Mouse (Mus musculus) midbrain, embryonic 16.5 days (tissue): ENCODE results near the gene Elp5. TPM values are rescaled to one million over a fixed set of nuclear protein-coding genes. Genes with fewer than 3 reads are reported as not detected.
A peak's percentile ranks its signal among the peaks of the same experiment; 100 is the strongest.

ENCODE experiments used
- ATAC-seq: fragments of 200-750 bp; cut with Nextera tagmentation; 2 replicates; pipeline ENCODE4 v1.8.0; 2017; ENCODE audit warnings: moderate TSS enrichment
- H3K27ac ChIP-seq: fragments of 300-500 bp; sonication (generic); 2 replicates; pipeline ENCODE4 v1.5.1; 2014; ENCODE audit warnings: mild to moderate bottlenecking, low read length, mixed read lengths
- H3K27me3 ChIP-seq: fragments of 300-500 bp; sonication (generic); 2 replicates; pipeline ENCODE4 v1.6.1; 2014; ENCODE audit warnings: low read depth, low read length, mixed read lengths; ENCODE audit not compliant: control insufficient read depth, insufficient read depth
- H3K36me3 ChIP-seq: fragments of 300-500 bp; sonication (generic); 2 replicates; pipeline ENCODE4 v1.6.1; 2014; ENCODE audit warnings: mild to moderate bottlenecking, low read length, moderate library complexity, mixed read lengths; ENCODE audit not compliant: control insufficient read depth, insufficient read depth
- H3K4me1 ChIP-seq: fragments of 300-500 bp; sonication (generic); 2 replicates; pipeline ENCODE4 v1.6.1; 2014; ENCODE audit warnings: mild to moderate bottlenecking, low read length, mixed read lengths; ENCODE audit not compliant: control insufficient read depth, insufficient read depth
- H3K4me2 ChIP-seq: fragments of 300-500 bp; sonication (generic); 2 replicates; pipeline ENCODE4 v1.6.1; 2014; ENCODE audit warnings: mild to moderate bottlenecking, low read length, mixed read lengths
- H3K4me3 ChIP-seq: fragments of 300-500 bp; sonication (generic); 2 replicates; pipeline ENCODE4 v1.5.1; 2014; ENCODE audit warnings: low read depth, mild to moderate bottlenecking, low read length, moderate library complexity, mixed read lengths
- H3K9ac ChIP-seq: fragments of 300-500 bp; sonication (generic); 2 replicates; pipeline ENCODE4 v1.6.1; 2014; ENCODE audit warnings: low read depth, low read length, mixed read lengths
- H3K9me3 ChIP-seq: fragments of 300-500 bp; sonication (generic); replicated peaks from 2 replicates; pipeline ENCODE4 v1.6.1; 2014; ENCODE audit warnings: mild to moderate bottlenecking, low read length, mixed read lengths; ENCODE audit not compliant: control insufficient read depth, poor library complexity, severe bottlenecking
- WGBS: fragments of 180-500 bp; shearing (Covaris S2); extraction: QIAGEN DNeasy Blood & Tissue Kit; methylation state at CpG from one replicate; pipeline ENCODE4 v1.1.7; 2014; 5-methylcytosine and 5-hydroxymethylcytosine counted together
- polyA plus RNA-seq: library from polyadenylated mRNA; unstranded; fragments of >200 nt; fragmentation: Nextera tagmentation; extraction: Ambion mirVana; gene quantifications from 2 replicates; pipeline ENCODE4 v1.2.1, GENCODE M21; 2015

Gene Elp5
- polyA plus RNA-seq, 1 experiment from 2014 or later = 173 TPM

GRCm38 (mm10) chr11:69936714-69937347, 45.5 kb downstream of the Elp5 start:
- H3K4me1 ChIP-seq = peaks cover 4% of the 10 kb centered on the region; the same call in 1 of the 2 replicates
- no peaks in the 10 kb centered on the region for H3K36me3 ChIP-seq
- no peak overlapping the region for H3K27ac ChIP-seq
- ATAC-seq = no peak
- no peaks in the 10 kb centered on the region for H3K9me3 ChIP-seq
- no peak overlapping the region for H3K9ac ChIP-seq
- H3K27me3 ChIP-seq = peaks cover 19% of the 10 kb centered on the region
- H3K4me2 ChIP-seq = peak overlapping the region; percentile 97
- no peak overlapping the region for H3K4me3 ChIP-seq
- WGBS = 42% methylated on average over 9 of the region's 9 CpGs

- Histone ChIP-seq H3K4me2 (peak overlapping the region; percentile 97), H3K9me3 (no peaks in the 10 kb centered on the region), H3K27ac (no peak overlapping the region), H3K27me3 (peaks cover 19% of the 10 kb centered on the region), H3K36me3 (no peaks in the 10 kb centered on the region), H3K4me3 (peak overlapping the region; percentile 66), H3K9ac (peak overlapping the region; percentile 68), H3K4me1 (peaks cover 4% of the 10 kb centered on the region; the same call in 1 of the 2 replicates)
- 1% methylated on average over 28 of the region's 30 CpGs for WGBS
- no peak; the same call in 1 of the 2 replicates for ATAC-seq
Observed at GRCm38 (mm10) chr11:69936156-69936555, 46.2 kb downstream of the Elp5 start.

DNA sequence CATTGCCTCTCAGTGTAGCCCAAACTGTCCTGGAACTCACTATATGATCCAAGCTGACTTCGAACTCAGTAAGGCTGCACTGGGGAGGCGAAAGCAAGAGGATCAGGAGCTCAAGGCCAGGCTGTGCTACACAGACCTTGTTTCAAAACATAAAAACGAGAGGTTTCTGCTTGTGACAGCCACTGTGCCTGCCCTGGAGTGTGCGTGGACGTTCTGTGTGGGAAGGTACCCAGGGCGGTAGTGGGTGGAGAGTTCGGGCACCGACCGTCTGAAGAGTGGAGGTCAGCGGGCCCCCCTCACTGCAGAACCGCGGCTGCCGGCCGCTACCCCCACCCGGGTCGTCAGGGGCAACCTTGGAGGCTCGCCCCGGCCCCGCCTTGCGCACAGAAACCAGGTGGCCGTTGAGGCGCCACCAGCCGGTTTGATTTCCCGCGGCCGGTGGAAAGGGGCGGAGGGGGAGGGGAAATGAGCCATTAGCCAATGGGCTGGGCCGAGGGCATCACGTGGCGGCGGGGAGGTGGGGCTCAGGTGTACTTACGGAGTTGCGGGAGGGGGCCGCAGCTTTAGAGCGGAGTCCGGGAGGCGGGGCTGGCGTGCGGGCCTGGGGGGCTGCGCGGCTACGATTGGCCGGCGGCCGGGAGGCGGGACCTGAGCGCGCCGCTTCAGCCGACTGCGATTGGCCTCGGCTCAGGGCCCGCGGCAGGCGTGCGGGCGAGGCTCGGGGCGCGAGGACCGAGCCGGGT, 47.0 kb downstream of the Elp5 start, which contains the start of gene Ybx2:
TSS of gene Ybx2 (plus strand) at position 660 of the 743 bp plus-strand sequence.
- H3K9me3 ChIP-seq = no peaks in the 10 kb centered on the region
- peak; percentile 93 for ATAC-seq
- 1% methylated on average over 33 of the region's 62 CpGs for whole genome bisulfite sequencing
- H3K4me3 ChIP-seq = peak within 1 kb of the TSS; percentile 66
- H3K27ac ChIP-seq = no peak within 1 kb of the TSS
- peaks cover 4% of the 10 kb centered on the region; the same call in 1 of the 2 replicates for H3K4me1 ChIP-seq
- H3K9ac ChIP-seq = peak within 1 kb of the TSS; percentile 68
- H3K36me3 ChIP-seq = no peaks in the 10 kb centered on the region
- H3K4me2 ChIP-seq = peak within 1 kb of the TSS; percentile 97
- peaks cover 19% of the 10 kb centered on the region for H3K27me3 ChIP-seq

GRCm38 (mm10) chr11:69934681-69935080, 47.6 kb downstream of the Elp5 start:
- Histone ChIP-seq H3K4me1 (peaks cover 4% of the 10 kb centered on the region; the same call in 1 of the 2 replicates), H3K36me3 (no peaks in the 10 kb centered on the region), H3K4me2 (peak overlapping the region; percentile 25; the same call in 1 of the 2 replicates), H3K27me3 (peaks cover 19% of the 10 kb centered on the region), H3K27ac (no peak overlapping the region), H3K9ac (no peak overlapping the region), H3K9me3 (no peaks in the 10 kb centered on the region), H3K4me3 (no peak overlapping the region)
- ATAC-seq = no peak
- 23% methylated on average over 6 of the region's 6 CpGs for WGBS

GRCm38 (mm10) chr11:69934169-69934568, 48.1 kb downstream of the Elp5 start:
- Histone ChIP-seq H3K36me3 (no peaks in the 10 kb centered on the region), H3K9ac (no peak overlapping the region), H3K4me3 (0 out of 2 replicates have a peak overlapping the region, but pooled peaks have one; percentile 1), H3K27me3 (peaks cover 19% of the 10 kb centered on the region), H3K9me3 (no peaks in the 10 kb centered on the region), H3K27ac (no peak overlapping the region), H3K4me2 (peak overlapping the region; percentile 25), H3K4me1 (peaks cover 4% of the 10 kb centered on the region; the same call in 1 of the 2 replicates)
- ATAC-seq = 0 out of 2 replicates have a peak, but pooled peaks have one; percentile 30
- under 1% methylated on average over 18 of the region's 18 CpGs for WGBS

GRCm38 (mm10) chr11:69933066-69933465, 49.3 kb downstream of the Elp5 start:
- Histone ChIP-seq H3K36me3 (no peaks in the 10 kb centered on the region), H3K27ac (no peak overlapping the region), H3K9me3 (no peaks in the 10 kb centered on the region), H3K4me3 (no peak overlapping the region), H3K9ac (no peak overlapping the region), H3K4me2 (no peak overlapping the region), H3K4me1 (peaks cover 4% of the 10 kb centered on the region; the same call in 1 of the 2 replicates), H3K27me3 (peaks cover 13% of the 10 kb centered on the region)
- no peak for ATAC-seq
- 78% methylated on average over 4 of the region's 4 CpGs for WGBS

DNA sequence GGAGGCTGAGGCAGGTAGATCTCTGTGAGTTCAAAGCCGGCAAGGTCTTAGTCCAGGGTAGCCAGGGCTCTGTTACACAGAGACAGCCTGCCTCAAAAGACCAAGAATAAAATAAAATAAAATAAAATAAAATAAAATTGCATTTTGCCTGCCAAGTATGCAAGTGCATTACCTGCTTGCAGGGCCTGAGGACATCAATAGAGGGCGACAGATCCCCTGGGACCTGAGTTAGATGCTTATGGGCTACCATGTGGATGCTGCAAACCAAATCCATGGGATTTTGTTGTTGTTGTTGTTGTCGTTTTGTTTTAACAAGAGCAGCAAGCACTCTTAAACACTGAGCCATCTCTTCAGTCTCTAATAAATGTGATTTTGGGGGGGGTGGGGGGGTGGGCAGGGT, 50.1 kb downstream of the Elp5 start:
- Histone ChIP-seq H3K9me3 (no peaks in the 10 kb centered on the region), H3K36me3 (no peaks in the 10 kb centered on the region), H3K4me1 (peaks cover 4% of the 10 kb centered on the region; the same call in 1 of the 2 replicates), H3K9ac (no peak overlapping the region), H3K4me3 (no peak overlapping the region), H3K4me2 (no peak overlapping the region), H3K27me3 (peaks cover 6% of the 10 kb centered on the region), H3K27ac (no peak overlapping the region)
- 35% methylated on average over 3 of the region's 3 CpGs for WGBS
- no peak for ATAC-seq

DNA sequence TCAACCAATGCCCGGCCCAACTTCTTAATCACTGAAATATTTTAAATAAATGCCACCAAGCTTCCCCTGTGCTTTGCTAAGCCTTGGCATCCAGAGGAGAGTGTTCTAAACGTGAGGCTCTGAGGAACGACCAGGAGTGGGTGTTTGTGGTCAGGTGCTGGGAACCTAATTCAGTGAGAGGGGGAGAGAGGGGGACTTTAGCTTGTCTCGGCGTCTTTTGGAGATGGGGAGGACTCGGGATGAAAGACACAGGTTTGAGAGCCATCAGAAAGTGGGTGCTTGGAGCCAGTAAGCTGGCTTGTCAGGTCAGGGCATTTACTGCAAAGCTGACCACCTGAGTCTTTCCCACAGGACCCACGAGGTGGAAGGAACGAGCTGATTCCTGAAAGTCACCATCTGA, 50.5 kb downstream of the Elp5 start:
- H3K9ac ChIP-seq = no peak overlapping the region
- no peak overlapping the region for H3K4me2 ChIP-seq
- H3K27ac ChIP-seq = no peak overlapping the region
- H3K27me3 ChIP-seq = peaks cover 1% of the 10 kb centered on the region
- no peaks in the 10 kb centered on the region for H3K36me3 ChIP-seq
- H3K9me3 ChIP-seq = no peaks in the 10 kb centered on the region
- 79% methylated on average over 8 of the region's 8 CpGs for WGBS
- no peak overlapping the region for H3K4me3 ChIP-seq
- no peak for ATAC-seq
- H3K4me1 ChIP-seq = peaks cover 4% of the 10 kb centered on the region; the same call in 1 of the 2 replicates
